Mouse (Mus musculus) frontal cortex, postnatal 14 days (tissue): ENCODE results near the gene Tubb2b.

Experiments used
- DNase-seq, 2 experiments: peaks; one replicate each; pipeline ENCODE4 v3.0.0; 2022; ENCODE audit warnings: low spot score in 2 of 2

The Tubb2b gene

DNA sequence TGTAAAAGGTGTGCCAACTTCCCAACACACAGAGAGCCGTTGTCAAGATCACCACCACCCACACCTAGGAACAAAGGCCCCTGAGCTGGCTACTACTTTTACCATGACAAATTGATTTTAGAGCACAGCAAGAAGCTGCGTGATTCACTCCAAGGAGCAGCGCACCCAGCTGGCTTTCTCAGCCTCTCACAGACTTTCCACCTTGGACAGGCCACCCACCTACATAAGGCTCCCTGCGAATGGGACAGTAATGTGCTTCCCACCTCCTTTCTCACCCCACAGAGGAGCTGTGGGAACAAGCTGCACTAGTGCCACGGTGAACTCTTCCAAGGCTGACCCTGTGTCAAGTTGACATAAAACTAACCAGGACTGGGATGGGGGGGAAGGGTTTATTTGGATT lies 13.1 kb upstream of the Tubb2b start:
- DNase-seq, result no peak

DNA sequence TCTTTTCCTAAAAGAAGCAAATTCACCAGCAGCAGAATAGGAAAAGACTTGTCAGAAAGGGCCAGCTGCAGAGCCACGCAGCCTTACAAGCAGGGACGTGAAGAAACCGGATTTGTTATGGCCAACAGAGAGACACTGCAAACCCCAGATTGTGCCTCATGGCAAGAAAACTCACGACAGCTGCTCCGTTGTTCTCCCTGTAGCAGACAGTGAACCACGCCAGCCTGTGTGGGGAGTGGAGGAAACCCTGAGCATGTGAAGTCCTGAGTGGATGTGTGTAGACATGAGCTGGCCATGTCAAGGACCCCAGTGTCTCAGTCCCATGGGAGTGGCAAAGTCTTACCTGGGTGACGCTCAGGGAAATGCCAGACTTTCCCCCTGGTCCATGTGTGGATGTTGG lies 6.3 kb upstream of the Tubb2b start:
- DNase-seq, result peak in 1 of 2 experiments; percentile 49

DNA sequence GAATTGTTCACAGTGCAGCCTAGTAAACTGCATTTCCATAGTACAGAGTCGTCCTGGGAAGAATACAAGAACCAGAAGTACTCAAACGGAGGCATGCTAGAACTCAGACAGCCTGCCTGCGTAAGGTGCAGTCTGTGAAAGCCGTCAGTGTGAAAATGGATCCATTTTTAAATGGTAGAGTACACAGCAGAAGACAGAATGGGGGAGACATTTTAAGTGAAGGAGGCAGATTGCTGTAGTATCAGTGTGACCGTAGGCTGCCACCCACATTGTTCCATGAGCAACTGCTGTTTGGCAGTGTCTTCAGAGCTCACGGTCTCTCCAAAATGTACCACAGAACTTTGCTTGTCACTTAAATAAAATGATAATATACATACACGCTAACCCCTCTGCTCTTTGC lies 4.0 kb upstream of the Tubb2b start:
- no peak for DNase-seq

DNA sequence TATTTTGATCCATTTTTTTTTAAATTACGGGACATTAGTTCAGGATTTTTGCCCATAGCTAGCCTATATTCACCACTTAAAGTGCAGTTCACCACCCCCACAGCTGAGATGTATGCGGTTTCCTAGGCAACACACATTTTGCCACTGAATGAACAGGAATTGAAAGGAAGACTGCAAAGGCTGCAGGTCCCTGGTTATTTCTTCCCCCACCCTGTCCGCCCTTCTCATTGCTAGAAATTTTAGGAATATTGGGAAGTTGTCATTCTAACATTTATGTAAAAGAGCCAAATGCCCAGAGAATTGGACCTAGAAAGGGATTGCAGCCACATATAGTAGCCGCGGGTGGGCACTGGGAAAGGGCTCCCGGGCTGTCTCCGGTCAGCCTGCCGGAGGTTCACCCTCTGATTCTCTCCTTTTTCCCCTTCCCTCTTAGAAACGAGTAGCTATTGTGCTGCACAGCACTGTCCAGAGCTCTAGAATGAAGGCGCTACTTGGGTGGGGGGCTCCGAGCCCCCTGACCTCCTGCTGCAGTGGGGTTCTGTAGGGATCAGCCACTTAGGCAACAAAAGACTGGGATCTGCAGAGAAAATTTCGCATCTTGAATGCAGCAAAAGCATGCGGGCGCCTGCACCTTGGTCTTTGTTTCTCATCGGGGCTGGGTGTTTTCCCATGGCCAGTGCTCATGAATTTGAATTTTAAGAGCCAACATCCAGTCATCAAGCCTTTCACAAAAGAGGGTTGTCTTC lies 3.2 kb upstream of the Tubb2b start:
- no peak for DNase-seq

DNA sequence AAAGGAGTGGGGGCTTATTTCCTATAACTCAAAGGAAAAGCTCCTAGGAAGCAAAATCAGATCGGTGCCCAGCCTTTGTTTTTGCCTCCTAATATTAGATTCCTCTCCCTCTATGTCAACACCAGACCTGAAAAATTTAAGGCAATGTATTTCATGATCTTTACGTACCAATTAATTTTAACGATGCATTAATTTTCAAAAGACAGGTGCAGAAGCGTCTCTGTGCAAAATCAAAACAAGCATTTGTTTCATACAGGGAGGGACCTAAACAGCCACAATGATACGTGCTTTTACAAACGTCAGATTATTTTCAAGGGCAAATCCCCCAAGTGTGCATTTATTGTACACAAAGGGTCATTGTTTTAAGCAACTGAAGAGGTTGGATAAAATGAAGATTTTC lies 2.6 kb upstream of the Tubb2b start:
- no peak for DNase-seq

DNA sequence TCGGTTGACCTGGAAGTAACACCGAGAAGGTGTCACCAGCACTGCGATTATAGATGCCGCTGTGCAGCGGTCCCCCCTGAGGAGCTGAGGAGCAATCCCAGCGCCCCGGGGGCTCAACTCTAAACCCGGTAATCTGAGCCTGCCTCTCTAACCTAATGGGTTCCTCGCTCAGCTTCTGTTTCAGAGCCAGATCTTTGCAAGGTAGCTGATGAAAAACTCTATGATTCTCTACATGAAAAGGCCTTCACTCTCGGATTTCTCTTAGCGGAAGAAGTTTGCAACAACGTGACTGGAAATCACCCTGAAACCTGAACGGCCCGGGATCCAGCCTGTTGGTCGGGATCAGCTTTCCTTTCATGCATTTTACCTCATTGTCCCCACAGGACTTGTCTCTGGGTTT lies 2.0 kb upstream of the Tubb2b start:
- DNase-seq, result no peak

DNA sequence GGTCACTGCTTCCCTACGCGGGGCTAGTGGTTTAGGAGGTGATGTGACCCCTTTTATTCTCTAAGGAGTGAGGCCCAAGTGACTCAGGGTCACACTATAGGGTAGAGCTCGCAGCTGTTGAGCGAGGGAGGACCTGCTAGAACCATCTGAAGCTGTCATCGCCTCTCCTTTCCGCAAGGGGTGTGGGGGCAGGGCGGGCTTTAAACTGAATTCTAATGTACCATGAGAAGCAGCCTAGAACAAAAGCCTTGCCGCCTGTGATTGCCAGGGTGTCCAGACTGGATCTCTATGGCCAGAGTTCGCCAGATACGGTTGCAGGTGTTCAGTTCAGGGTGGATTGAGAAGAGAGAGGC lies 1.4 kb upstream of the Tubb2b start:
- peak in 1 of 2 experiments; percentile 46 for DNase-seq

DNA sequence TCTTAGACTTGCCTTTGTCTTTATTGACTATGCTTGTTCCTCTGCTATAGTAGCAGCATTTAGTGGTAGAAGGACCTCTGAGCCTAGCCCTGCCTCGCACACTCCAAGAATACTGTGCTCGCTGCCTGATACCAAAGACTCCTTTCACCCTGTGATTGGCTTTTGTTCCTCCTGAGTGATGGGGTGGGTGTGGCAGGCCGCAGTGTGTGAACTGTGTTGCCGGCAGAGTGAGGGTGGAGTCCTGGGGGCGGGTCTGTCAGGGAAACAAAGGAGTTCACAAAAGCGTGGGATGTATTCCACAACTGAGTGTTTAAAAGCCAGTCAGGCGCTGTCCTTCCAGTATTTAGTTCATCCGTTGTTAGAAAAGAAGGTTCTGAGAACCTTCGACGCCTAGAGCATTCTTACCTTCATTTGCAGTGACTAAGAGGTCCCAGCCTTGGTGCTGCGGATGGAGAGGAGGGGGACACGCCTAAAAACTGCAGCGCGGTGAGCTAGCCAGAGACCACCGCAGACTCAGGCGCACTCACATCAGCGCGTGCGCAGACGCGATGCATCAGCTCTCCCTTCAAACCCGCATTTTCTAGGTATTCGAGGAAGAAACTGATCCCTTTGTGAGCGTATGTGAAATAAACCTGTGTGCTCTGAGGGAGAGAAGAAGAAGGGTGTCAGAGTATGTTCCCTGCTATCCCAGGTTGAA lies 893 bp upstream of the Tubb2b start:
- DNase-seq, result peak in 1 of 2 experiments; percentile 58

DNA sequence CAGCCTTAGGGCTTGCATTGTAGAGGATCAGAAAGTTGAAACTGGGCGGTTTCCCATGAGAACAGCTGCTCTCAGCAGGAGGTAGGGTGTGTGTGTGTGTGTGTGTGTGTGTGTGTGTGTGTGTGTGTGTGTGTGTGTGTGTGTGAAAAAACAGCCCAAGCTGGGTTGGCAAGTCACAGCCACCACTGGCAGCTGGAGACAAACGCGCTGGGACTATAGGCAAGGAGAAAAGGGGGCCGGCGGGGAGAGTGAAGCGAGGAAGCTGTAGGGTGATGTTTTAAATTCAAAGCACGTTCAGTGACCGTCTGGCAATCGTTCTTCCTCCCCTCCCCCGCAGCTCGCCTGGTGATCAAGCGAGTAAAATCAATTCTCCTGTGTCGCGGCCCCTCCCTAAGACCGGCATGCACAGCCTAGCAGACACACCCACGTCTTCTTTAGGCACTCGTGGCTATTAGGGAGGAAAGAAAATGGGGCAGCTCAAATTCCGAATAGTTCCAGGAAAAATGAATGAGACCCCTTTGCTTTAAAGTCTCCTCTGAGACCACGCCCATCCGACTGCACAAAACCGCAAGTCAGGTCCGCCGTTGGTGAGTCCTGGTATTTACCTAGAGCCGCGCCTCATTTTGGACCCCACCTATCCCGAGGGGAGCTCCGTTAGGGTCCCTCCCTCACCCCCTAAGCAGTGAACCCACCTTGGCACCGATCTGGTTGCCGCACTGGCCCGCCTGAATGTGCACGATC lies 611 bp downstream of the Tubb2b start:
- peak; percentile 63 to 68 for DNase-seq

DNA sequence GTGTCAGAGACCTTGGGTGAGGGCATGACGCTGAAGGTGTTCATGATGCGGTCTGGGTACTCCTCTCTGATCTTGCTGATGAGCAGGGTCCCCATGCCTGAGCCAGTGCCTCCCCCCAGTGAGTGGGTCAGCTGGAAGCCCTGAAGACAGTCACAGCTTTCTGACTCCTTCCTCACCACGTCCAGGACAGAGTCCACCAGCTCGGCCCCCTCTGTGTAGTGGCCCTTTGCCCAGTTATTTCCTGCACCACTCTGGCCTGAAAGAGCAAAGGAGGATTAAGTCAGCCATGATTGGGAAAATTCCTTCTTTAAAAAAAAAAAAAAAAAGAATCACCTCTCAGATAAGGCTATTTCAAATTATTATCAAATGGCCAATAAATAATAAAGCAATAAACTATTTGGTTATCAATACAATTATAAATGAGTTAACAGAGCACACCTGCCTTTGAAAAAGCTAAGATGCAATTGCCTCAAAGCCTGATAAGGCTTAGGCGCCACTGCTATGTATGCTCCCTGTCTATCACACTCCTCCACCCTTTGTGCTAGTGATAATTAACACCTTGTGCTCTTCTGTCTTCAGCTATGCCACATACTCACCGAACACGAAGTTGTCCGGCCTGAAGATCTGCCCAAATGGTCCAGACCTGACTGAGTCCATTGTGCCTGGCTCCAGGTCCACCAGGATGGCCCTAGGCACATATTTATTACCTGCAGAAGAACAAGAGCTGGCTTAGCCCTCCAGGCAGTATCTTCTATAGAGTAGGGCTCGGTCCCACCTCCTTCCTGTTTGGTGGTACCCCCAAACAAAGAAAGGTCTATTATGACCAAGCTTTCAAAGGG lies 1.8 kb downstream of the Tubb2b start:
- no peak for DNase-seq

DNA sequence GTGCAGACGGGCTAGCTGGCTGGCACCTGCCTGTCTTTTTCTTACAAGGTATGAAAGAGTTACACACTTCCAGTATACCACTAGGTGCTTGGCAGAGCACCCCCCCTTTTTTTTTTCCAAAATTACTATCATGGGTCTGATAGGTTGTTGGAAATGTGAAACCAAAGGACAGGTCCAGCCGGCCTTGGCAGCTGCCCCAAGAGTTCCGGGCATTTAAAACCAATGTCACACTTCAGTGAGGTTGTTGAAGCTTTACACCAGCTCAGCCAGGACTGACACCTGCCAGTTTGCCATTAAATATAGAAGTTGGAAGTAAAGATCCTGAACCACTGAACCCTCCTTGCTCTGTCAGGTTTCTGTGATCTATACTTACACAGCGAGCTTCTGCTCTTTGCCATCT lies 4.6 kb downstream of the Tubb2b start:
- no peak for DNase-seq

DNA sequence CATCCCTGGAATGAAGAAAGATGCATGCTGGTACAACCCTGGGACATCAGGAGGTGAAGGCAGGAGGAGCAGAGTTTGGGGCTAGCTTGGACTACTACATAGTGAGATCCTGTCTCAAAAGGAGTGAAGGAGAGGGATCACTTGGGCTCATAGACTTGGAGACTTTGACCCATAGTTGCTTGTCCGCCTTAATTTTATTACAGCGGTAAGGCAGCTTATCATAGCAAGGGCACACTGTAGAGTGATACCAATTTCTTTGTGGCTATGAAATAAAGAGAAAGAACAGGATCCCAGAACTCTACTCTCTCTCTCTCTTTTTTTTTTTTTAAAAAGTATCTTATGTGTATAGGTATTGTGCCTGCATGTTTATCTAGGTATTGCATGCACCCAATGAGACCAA lies 9.7 kb downstream of the Tubb2b start:
- DNase-seq, result no peak

DNA sequence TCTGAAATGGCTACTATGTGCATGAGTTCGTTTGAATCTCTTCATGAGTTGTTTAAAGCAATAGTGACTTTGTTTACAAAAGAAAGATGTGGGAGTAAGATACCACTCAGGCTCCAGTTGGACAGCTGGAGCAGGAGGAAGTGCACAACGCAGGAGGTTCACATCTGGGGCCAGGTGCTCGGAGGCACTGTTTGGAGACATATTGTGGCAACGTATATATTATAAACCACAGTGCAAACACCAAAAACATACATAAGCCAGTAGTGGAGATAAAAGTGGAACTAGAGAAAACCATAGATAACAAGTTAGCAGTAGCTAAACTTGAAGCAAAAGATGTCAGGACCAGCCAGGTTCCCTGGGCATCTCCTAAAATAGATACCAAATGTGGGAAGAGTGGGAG lies 10.9 kb downstream of the Tubb2b start:
- DNase-seq, result no peak

DNA sequence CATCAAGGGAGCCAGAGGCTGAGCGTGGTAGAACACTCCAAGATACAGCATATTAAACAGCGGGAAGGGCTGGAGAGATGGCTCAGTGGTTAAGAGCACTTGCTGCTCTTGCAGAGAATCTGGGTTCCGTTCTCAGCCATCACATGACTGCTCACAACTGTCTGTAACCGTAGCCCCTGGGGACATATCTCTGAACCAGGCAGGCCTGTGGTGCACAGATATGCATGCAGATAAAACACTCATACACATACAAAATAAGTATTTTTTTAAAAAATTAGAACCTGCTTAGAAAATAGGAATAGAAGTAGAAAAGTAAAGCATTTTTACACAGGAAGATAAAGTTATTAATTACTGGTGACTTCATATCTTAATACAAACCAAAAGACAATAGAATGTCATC lies 11.4 kb downstream of the Tubb2b start:
- DNase-seq, result no peak

DNA sequence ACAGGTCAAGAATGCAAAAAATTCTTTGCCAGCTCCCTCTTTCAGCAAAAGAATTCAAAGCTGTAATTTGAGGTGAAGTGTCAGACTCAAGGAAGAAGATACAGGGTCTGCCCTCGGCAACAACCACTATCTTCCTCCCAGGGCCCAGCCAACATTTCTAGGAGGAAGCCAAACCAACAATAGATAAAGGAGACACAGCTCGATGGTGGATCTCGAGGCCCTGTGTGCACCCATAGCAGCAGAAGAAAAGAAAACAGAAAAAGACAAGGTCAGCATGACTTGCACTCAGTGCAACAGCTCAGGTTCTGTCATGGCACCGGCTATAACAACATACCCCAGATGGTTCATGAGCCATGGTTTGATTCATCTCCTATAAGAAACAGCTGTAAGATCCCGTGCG lies 13.8 kb downstream of the Tubb2b start:
- no peak for DNase-seq

DNA sequence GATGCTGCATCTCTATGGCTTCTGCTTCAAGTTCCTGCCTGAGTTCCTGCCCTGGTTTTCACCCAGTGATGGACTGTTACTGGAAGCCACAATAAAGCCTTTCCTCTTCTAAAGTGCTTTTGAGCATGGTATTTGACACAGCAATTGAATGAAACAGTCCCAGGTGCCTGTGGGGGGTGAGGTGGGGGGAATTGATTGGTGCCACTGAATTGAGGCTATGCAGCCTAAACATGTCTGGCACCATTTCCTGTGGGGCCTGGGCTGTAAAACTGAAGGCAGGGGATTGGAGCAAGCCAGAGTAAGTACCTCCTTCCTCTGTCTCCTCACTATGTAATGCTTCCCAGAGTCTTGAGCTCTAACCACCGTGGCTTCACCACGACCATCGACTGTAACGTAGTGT lies 15.6 kb downstream of the Tubb2b start:
- no peak for DNase-seq

DNA sequence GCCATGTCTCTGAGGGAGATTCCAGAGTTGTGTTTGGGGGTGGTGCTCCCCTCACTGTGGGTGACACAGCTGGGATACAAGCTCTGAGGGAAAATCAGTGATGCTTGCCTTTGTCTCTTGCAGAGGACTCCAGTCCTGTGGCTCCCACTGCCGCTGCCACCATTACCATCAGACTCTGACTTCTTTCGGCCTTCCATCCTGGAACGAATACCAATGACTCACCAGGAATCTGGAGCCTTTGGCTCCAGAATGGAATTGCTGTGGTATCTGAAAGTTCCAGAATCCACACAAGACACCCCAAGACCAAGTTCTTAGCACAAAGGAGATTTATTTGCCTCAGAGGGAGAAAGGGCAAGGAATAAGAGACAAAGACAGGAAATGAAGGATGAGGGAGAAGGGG lies 17.2 kb downstream of the Tubb2b start:
- no peak for DNase-seq

DNA sequence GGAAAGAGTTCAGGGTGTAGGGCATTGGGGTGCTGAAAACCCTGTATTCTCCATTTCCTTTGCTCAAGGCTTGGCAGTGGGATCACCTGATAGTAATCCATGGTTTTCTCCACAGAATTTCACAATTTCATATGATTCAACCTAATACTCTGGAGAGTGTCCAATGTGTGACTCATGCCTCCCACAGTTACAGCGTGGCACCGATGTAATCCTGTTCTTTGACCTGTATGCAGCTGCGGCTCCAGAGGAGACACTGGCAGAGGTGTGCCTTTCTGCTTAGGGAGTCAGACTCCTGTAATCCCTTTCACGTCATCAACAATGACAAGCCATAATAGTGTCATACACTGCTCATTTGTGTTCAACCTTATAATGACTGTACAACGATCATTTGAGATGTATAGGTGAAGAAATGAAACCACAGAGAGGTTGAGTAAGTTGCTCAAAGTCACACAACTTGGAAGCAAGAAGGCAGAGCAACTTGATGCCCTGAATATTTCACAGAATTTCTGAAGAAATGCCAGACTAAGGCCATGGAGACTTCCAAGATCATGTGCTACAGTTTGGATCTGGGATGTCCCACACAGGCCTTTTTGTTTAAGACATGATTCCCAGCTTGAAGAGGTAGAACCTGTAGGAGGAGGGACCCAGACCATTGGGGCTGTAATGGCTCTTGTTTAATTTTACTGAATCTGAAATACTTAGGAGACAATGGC lies 17.7 kb downstream of the Tubb2b start:
- no peak for DNase-seq

DNA sequence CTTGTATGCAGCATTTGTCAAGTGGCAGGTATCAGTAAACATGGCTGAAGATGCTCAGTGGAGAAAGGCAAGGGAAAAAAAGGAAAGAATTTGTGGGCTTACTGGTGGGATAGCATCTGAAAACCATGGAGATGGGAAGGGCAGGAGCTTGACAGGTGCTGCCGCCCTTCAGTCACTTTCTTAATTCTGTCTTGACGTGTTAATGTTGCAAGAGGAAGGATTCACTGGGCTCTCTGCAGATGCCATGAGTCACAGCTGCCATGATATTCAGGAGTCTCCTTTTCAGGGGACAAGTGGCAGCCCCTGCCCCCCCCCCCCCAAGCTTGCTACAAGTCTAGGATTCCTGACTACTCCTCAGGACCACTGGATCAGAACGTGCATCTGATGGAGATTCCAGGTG lies 18.4 kb downstream of the Tubb2b start:
- no peak for DNase-seq

DNA sequence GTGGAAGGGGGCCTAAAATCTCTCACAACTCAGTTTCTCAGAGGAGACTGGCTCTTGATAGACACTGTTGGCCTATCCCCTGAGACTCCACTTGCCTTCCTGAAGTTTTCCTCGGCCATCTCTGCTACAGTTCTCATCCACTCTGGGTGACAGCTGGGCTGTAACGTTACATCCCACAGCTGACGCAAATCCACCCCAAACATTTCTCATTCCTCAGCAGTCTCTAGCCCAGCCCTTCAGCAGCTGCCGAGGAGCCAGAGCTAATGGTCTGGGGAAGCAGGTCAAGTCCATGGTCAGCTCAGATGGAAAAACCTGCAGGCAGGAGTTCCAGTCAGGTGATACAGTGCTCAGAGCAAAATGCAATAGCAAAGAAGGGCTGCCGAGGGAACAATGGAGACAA lies 19.2 kb downstream of the Tubb2b start:
- DNase-seq, result no peak

DNA sequence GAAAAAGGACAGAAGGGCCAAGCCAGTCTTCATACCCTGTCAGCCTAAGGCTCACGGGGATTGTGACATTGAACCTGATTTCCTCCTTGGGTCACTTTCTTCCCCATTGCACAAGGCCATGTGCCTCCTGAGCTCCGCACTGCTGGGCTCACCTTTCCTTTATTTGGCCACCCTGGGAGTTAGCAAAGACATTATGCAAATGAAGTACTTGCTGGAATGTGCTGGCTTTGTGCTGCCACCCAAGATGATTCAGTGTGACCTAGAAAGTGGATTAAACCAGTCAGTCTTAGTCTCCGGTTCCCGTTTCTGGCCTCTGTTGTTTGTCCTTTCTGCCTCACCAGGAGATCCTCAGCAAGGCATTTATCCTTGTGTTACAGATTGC lies 20.6 kb downstream of the Tubb2b start:
- no peak for DNase-seq
